Mouse (Mus musculus) thymus, postnatal 0 days (tissue): ENCODE data around the gene Pomgnt2. TPM values are rescaled to one million over a fixed set of nuclear protein-coding genes. Genes with fewer than 3 reads are reported as not detected.

Experiments used
- DNase-seq: peaks from one replicate; pipeline ENCODE4 v3.0.0-alpha.2; 2015; ENCODE audit warnings: low spot score
- polyA plus RNA-seq: library from polyadenylated mRNA; unstranded; fragments of >200 nt; fragmentation: Nextera tagmentation; extraction: Ambion mirVana; gene quantifications from 2 replicates; pipeline ENCODE4 v1.2.1, GENCODE M21; 2015

Gene Pomgnt2
- polyA plus RNA-seq, 1 experiment from 2014 or later: 5.8 TPM

DNA sequence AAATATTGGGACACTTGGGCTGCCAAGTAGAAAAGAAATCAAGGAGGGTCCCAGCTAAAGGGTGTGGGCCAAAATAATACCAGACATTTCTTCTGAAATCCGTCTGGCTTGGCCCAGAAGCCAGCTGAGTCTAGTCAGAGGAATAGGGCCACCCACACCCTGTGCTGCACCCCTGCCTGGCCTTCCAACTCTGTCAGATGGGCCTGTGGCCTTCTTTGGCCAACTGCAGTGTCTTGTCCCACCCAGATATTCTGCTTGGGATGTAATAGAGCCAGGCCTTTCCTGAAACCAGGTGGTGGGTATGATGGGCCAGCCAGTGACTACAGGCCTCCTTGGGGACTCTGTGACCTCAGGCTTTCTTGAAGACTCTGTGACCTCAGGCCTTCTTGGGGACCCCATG, 23.7 kb downstream of the Pomgnt2 start:
- no peak for DNase-seq

DNA sequence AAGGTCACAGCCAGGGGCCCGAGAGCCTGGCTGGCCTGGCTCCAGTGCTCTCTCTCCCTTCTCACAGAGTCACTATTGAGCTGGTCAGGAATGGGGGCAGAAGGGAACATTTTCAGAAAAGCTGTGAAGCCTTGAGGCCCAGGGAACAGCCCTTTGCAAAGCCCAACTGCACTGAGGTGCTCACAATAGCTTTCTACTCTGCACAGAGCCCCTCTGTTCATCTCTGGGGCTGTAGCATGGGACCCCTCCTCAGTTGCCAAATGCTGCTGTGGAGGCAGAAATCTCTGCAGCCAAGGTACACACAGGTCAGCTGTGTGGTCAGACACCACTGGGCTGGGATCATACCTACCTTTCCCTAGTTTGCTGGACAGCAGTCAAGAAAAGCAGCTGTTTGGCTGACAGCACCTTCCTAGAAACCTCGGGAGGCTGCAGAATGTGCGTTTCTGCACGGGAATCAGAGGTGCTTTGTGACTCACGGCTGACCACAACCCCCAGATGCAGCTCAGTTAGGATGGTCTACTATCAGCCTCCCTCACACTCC, 27.0 kb downstream of the Pomgnt2 start:
- no peak for DNase-seq

GRCm38 (mm10) chr9:121968258-121968657, 28.7 kb downstream of the Pomgnt2 start:
- no peak for DNase-seq

DNA sequence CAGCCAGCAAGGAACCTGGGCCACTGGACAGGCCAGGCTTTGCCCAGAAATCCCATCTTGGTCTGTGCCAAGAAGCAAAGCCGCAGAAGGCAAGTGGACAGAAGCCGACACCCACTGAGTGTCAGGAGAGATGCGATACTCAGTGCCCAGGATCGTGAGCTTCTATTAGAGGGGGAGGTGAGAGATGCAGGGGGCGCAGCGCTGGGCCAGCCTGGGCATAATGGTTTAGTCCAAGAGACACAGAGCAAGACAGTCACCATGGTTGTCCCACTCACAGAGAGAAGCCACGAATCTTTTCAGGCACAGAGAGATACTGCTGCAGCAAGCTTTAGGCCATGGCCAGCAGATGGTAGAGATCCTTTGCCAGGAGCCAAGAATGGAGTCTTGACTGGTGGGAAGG, 32.0 kb downstream of the Pomgnt2 start:
- no peak for DNase-seq

- DNase-seq: no peak
These were observed 36.8 kb downstream of the Pomgnt2 start for GRCm38 (mm10) chr9:121959966-121960635.

GRCm38 (mm10) chr9:121952596-121952995, 44.3 kb downstream of the Pomgnt2 start:
- no peak for DNase-seq

GRCm38 (mm10) chr9:121951114-121951423, 45.8 kb downstream of the Pomgnt2 start:
- DNase-seq: no peak

GRCm38 (mm10) chr9:121950418-121951113, 46.3 kb downstream of the Pomgnt2 start, which contains the start of gene Fam198a:
TSS of gene Fam198a (plus strand) at chr9:121950988.
- DNase-seq: no peak

GRCm38 (mm10) chr9:121948431-121948830, 48.5 kb downstream of the Pomgnt2 start:
- DNase-seq: no peak

GRCm38 (mm10) chr9:121947784-121948183, 49.1 kb downstream of the Pomgnt2 start:
- DNase-seq: peak; percentile 29

- DNase-seq: no peak
These were observed 53.3 kb downstream of the Pomgnt2 start for GRCm38 (mm10) chr9:121943628-121944027.

GRCm38 (mm10) chr9:121943005-121943404, 53.9 kb downstream of the Pomgnt2 start:
- no peak for DNase-seq

DNA sequence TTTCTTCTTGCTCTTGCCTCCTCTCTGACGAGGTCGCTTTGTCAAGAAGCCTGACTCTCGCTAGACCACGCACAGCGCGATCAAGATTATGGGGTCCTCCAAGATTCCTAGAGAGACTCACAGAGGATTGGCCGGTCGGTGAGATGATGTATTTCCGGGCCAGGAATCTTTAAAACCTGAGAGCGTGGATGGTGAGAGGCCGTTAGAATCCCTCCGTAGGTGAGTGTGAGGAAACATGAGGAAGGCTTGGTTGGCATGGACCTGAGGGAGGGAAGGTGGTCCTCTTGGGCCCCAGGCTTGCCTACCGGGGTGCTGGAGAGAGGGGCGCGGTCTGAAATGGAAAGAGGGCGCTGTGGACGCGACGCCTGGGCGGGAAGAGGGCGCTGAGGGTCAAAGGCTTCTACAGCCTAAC, 59.0 kb downstream of the Pomgnt2 start:
- DNase-seq: peak; percentile 46

GRCm38 (mm10) chr9:121937451-121937864, 59.5 kb downstream of the Pomgnt2 start:
- DNase-seq: peak; percentile 75

GRCm38 (mm10) chr9:121936952-121937351, 60.0 kb downstream of the Pomgnt2 start:
- DNase-seq: no peak

DNA sequence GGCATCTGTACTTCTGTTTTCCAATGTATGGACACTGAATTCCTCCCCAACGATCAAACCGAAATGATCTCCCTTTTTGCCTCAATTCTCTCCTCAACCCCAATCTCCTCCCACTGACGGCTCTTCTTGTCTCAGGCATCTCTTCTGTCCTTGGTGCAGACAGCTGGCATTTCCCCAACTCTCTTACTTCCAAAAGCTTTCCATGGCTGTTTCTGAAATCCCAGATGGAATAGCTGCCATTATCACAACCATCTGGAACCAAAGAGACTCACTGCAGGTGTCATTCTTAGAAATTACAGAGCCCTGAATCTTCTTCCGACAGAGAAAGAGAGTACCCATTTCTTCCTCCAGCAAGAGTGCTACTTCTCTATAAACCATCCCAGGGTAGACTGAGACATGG, 62.1 kb downstream of the Pomgnt2 start:
- no peak for DNase-seq

Other genes starting within 250 kb of the Pomgnt2 start
- 1.9 and 2.4 TPM in 2 replicates for gene Zfp651, start 237.8 kb downstream of the Pomgnt2 start, polyA plus RNA-seq
- gene Klhl40, start 219.5 kb downstream of the Pomgnt2 start, polyA plus RNA-seq: 0.34 and 0.40 TPM in 2 replicates
- 0.40 and 0.51 TPM in 2 replicates for gene Hhatl, start 204.6 kb downstream of the Pomgnt2 start, polyA plus RNA-seq
- gene Ccdc13, start 157.6 kb downstream of the Pomgnt2 start, polyA plus RNA-seq: 0.24 and 0.29 TPM in 2 replicates
- 142 and 156 TPM in 2 replicates for gene Higd1a, start 138.7 kb downstream of the Pomgnt2 start, polyA plus RNA-seq
- 0.26 and 0.31 TPM in 2 replicates for gene Ackr2, start 98.8 kb downstream of the Pomgnt2 start, polyA plus RNA-seq
- 0.31 and 0.40 TPM in 2 replicates for gene Cyp8b1, start 80.8 kb downstream of the Pomgnt2 start, polyA plus RNA-seq
- 0.31 and 0.57 TPM in 2 replicates for gene Fam198a, start 46.1 kb downstream of the Pomgnt2 start, polyA plus RNA-seq
- gene Snrk, start 120.2 kb upstream of the Pomgnt2 start, polyA plus RNA-seq: 38.5 and 42.3 TPM in 2 replicates